Mouse (Mus musculus): ENCODE measurements at regions not wholly inside any gene's neighbourhood (a gene's known extent, or its start where the extent isn't known, plus 50 kb on each side); places are given as distances from the start of the nearest gene placed in this dataset.

DNA sequence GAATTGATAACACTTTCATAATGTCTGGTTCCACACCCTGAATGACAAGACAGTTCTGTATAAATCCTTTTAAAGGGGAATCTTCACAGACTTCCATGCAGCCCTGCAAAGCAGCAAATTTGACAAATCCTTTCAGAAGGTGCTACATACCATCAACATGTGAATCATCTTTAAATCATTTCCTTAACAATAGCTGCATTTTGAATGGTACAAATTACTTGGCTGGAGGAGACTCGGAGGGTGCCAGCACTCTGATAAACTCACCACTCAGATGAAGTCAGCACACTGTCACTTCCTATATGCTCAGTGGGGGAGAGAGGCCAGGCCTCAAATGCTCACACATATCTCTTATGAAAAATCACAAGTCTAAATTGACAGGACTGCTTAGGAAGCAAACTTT, 386.1 kb downstream of the Efnb2 start:
- DNase-seq (ENCODE audit: low read depth) = peak; percentile 80

DNA sequence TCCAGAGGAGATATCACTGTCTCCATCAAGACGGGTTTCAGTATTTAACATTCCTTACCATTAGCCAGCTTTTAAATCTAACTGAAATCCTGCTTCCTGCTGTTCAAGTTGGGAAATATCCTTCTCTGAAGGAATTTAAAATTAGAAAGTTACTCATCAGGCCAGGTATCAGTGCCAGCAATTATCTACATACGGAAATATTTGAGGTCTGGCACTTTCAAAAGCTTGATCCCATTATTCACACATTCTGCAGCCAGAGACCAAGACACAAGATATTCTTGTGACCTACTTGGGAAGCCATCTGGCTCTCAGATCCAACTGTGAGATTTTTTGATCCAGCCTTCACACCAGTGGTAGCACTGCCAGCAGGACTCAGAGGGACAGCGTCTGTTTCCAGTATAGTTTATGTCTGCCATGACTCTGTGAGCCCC, 386.8 kb downstream of the Efnb2 start:
- DNase-seq (ENCODE audit: low read depth) = peak; percentile 71

- DNase-seq (ENCODE audit: low read depth) = no peak
Measured at GRCm38 (mm10) chr8:8258855-8259254, 402.2 kb downstream of the Efnb2 start.

DNA sequence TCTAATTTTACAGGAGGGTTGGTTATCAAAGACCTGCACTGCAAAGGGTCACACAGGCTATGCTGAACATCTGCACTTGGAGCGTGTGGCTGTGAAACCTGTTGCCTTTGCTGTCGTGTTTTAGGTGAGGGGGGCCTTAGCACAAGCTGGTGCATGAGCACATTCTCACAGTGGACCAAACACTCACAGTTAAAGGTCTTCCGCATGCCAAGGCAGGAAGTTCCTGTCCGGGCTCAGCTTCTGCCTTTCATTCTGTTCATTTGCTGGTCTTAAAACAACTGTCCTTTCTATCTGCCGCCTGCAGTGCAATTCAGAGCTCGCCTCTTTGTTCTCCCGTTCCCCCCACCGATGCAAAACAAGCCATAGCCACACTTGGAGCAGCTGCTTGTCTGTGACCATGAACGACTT, 402.8 kb downstream of the Efnb2 start:
- no peak for DNase-seq (ENCODE audit: low read depth)

DNA sequence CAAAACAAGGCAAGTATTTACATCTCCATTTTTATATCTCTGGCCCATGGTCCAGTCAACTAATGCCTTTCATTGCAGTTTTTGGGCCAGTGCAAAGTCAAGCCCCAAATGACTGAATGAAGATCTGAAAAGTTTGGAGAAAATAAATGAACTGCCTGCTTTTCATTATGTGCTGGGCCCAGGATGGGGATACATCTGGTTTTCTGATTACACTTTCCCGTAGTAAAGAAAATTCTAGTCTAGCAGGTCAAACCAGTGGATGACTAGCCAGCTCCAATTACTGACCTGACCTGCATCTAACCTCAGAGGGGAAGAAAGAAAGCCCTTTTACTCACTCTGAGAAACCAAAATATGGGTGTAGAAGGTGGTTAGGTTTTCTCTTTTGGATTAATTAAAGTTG, 404.7 kb downstream of the Efnb2 start:
- DNase-seq (ENCODE audit: low read depth) = peak; percentile 45

- no peak for DNase-seq (ENCODE audit: low read depth)
Measured at GRCm38 (mm10) chr8:8254446-8254845, 406.6 kb downstream of the Efnb2 start.

DNA sequence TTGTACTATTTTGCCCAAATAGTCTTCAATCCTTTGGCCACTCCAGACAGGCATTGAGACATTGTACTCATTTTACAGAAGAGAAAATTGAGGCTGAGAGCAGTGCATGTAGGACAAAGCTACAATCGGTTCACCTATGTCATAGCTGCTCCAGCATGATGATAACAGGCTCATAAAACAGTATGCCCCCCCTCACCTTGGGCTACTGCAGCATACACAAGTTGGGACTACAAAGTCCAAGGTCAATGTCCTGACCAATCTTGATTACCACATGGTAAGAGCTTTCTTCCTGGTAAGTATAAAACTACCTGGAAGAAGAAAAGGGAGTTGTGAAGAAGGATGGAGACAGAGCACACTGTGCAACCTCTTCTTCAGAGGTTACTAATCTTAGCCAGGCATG, 416.4 kb downstream of the Efnb2 start:
- DNase-seq (ENCODE audit: low read depth) = no peak

- DNase-seq (ENCODE audit: low read depth) = no peak
Measured at GRCm38 (mm10) chr8:8241755-8242501, 419.1 kb downstream of the Efnb2 start.

DNA sequence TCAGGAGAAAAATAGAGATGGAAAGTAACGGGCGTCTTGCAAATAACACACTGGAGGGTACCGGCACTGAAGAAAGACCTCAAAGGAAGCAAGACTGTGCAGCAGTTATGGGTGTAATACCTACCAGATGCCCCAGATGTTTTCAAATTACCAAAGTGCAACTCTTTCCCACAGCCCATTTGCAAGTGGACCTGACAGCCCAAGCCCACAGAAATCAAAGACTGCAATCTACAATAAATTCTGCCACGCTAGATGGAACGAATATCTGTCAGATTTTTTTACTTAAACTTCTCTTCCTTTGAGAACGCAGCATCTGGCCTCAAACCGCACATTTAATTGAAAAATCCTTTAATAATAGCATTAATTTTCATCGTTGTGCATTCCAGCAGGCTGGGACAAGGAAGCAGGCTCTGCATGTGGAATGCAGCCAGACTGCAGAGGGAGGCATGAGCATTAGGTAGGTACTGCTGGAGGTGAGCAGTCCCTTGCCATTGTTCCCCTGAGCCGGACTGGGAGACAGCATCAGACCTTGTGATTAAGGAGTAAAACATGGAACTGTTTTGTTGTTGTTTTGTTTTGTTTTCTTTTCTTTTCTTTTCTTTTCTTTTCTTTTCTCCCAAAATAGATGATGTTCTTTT, 419.9 kb downstream of the Efnb2 start:
- DNase-seq (ENCODE audit: low read depth) = no peak

GRCm38 (mm10) chr8:8239489-8239888, 421.6 kb downstream of the Efnb2 start:
- DNase-seq (ENCODE audit: low read depth) = no peak

GRCm38 (mm10) chr8:8238051-8238450, 423.0 kb downstream of the Efnb2 start:
- DNase-seq (ENCODE audit: low read depth) = no peak

- no peak for DNase-seq (ENCODE audit: low read depth)
Measured at GRCm38 (mm10) chr8:8233616-8234015, 427.4 kb downstream of the Efnb2 start.

GRCm38 (mm10) chr8:8233156-8233555, 427.9 kb downstream of the Efnb2 start:
- no peak for DNase-seq (ENCODE audit: low read depth)

DNA sequence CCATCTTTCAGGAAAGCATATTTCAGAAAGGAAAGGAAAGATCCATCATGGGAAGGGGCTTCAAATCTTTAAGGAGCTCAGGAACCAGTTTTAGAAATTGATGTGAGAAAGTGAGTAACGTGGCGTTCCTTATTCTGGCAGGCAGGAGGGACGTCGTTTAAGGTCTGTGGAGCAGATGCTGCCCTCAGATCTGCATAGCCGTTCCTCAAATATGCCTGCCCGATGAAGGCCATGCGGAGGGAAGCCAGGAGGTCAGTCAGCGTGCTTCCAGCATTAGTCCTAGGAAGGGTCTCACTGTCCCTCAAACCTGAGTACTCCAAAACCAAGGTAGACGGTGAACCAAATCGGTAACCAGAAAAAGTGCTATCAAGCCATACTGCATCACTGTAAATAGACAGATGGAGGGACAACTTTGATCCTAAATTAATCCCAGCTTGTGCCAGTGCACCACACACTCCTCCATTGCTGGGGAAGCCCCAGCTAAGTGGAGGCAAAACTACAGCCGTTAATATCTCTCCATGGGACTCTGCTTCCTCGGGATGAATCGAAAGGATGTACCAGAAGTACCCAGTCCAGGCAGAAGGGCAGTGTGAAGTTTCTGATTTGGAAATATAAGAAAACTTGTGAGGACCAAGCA, 428.9 kb downstream of the Efnb2 start:
- no peak for DNase-seq (ENCODE audit: low read depth)

GRCm38 (mm10) chr8:8231308-8231985, 429.6 kb downstream of the Efnb2 start:
- DNase-seq (ENCODE audit: low read depth) = no peak

DNA sequence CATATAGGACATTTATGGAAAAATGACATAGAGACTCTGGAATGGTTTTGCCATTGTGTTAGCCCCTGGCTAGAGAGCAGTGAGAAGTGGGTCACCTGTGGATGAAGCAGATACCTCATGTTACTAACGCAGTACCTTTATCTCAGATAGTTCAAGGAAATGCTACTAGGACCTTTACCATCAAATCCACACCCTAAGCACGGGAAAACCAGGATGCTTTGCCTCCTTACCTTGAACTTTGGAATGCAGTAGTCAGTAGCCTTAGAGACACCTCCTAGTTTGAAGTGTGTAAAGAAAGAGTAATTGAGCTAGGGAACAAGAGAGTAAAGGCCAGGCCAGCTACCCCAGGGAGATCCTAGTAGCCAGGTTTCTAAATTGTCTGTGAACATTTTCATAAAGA, 435.0 kb downstream of the Efnb2 start:
- no peak for DNase-seq (ENCODE audit: low read depth)

GRCm38 (mm10) chr8:8225175-8225830, 435.7 kb downstream of the Efnb2 start:
- peak; percentile 22 for DNase-seq (ENCODE audit: low read depth)

DNA sequence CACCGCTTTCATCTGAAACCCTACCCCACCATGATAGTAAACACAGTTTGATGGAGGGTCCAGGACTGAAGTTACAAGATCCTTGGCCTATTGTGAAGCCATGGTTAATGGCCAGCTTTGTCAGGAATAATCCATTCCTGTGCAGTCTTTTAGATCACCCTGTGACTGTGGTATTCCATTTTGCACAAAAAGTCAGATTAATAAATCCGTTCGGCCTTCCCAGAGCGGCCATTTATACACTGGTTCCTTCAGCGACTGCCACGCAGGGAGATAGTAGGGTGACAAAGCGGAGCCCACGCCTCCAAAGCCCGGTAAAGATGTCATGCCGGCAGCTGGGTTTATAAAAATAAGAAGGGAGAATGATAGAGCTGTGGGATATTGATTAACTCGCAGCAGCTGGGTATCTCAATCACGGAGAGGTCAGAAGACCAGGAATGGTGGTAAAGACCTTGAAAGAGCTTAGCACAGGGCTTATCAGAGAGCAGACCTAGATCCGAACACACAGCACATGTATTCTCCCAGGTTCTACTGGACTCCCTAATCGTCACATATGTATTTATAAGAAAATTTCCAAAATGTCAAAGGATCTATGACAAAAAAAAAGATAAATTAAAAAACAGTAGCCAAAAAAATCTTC, 440.5 kb downstream of the Efnb2 start:
- no peak for DNase-seq (ENCODE audit: low read depth)

- DNase-seq (ENCODE audit: low read depth) = no peak
Measured at GRCm38 (mm10) chr8:8219701-8220394, 441.2 kb downstream of the Efnb2 start.

DNA sequence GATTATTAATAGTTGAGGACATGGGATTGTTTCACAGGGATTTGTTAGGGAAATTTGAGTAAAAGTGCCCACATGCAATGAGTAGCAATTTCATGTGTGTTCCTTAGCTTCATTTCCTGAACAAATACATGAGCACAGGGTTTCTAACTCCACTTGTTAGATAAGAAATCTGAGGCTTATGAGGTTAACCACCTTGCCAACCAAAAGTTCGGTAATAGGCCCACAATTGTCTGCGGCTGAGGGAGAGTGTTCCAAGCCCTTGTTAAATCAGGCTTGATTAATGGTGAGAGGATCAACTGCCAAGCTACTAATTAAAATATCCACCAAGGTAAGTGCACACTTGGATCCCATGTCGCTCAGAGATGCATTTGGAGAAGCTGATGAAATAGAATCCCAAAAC, 468.0 kb downstream of the Efnb2 start:
- DNase-seq (ENCODE audit: low read depth) = no peak

GRCm38 (mm10) chr8:8186046-8186445, 475.0 kb downstream of the Efnb2 start:
- peak; percentile 47 for DNase-seq (ENCODE audit: low read depth)

All from NIH3T3 (cell line).